Mouse (Mus musculus): ENCODE measurements at regions not wholly inside any gene's neighbourhood (a gene's known extent, or its start where the extent isn't known, plus 50 kb on each side); places are given as distances from the start of the nearest gene placed in this dataset.

DNA sequence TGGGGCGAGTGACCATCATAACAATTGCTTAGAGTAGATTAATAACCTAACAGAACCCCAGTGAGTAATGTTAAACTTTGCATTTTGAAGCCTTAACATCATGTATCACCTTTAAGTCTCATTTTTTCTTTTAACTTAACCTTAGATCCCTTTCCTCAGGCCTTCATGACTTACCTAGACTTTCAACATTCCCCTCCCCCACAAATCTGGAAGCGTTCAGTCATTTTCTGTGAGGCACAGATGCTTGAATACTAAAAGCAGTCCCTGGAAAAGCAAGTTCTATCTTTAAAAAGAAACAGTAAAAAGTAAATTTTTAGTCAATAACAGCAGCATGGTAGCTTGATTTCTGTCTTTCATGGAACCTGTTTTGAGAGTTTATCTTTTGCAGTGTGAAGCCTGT, 171.3 kb upstream of the Fggy start:
- Histone ChIP-seq H3K4me2 (ENCODE audit: insufficient read depth, low read depth, poor library complexity, severe bottlenecking) (no peak overlapping the region), H3K9ac (ENCODE audit: insufficient read depth, low read depth) (no peak overlapping the region), H3K36me3 (replicated peaks in 1 of 2; ENCODE audit: control insufficient read depth in 1 of 2, insufficient read depth in 1 of 2, low read length in 1 of 2) (no peaks in the 10 kb centered on the region), H3K79me2 (replicated peaks; ENCODE audit: control insufficient read depth, extremely low read depth, insufficient read depth, poor library complexity, severe bottlenecking) (no peaks in the 10 kb centered on the region), H3K4me3 (replicated peaks in 1 of 3; ENCODE audit: low read depth in 2 of 3, low read length in 2 of 3, poor library complexity in 1 of 3) (no peak overlapping the region), H3K9me3 (replicated peaks; ENCODE audit: low read length) (no peaks in the 10 kb centered on the region), H3K4me1 (ENCODE audit: control insufficient read depth in 1 of 2, insufficient read depth in 2 of 2) (peaks cover 4 to 22% of the 10 kb centered on the region in 2 experiments; a peak in 3 of 4 replicates), H3K27ac (ENCODE audit: insufficient read depth, low read depth) (no peak overlapping the region), H3K27me3 (replicated peaks) (no peaks in the 10 kb centered on the region)
- no peak for DNase-seq (ENCODE audit: extremely low read depth)
- in situ Hi-C loops (cut with MboI; ENCODE audit: low pct_ligation_motif_present, low pct_unique_long_range_greater_than_20kb, low sequenced_read_pairs) (no loop called here), dilution Hi-C loops (cut with MboI; ENCODE audit: extremely low pct_ligation_motif_present, extremely low pct_unique_long_range_greater_than_20kb, low sequenced_read_pairs) (no loop called here)
- TF ChIP-seq NELFE (IDR thresholded peaks at IDR 0.05; ENCODE audit: low read depth, low read length) (no peak), E2F4 (IDR thresholded peaks at IDR 0.05; ENCODE audit: insufficient replicate concordance, low read depth, low read length) (no peak), BHLHE40 (IDR thresholded peaks at IDR 0.05; ENCODE audit: low read depth, low read length) (no peak), KAT2A (IDR thresholded peaks at IDR 0.05; ENCODE audit: insufficient replicate concordance, low read length) (no peak), ZC3H11A (IDR thresholded peaks at IDR 0.05; ENCODE audit: low read depth, low read length) (no peak), TBP (conservative IDR thresholded peaks at IDR 0.05; ENCODE audit: low read depth, low read length) (no peak), ELF1 (IDR thresholded peaks at IDR 0.05; ENCODE audit: low read depth, low read length) (no peak), GABPA (IDR thresholded peaks at IDR 0.05; ENCODE audit: insufficient replicate concordance, low read depth, low read length) (no peak), RAD21 (IDR thresholded peaks at IDR 0.05; ENCODE audit: low read depth, low read length) (no peak), ETS1 (conservative IDR thresholded peaks at IDR 0.05; ENCODE audit: low read depth, low read length) (no peak)

DNA sequence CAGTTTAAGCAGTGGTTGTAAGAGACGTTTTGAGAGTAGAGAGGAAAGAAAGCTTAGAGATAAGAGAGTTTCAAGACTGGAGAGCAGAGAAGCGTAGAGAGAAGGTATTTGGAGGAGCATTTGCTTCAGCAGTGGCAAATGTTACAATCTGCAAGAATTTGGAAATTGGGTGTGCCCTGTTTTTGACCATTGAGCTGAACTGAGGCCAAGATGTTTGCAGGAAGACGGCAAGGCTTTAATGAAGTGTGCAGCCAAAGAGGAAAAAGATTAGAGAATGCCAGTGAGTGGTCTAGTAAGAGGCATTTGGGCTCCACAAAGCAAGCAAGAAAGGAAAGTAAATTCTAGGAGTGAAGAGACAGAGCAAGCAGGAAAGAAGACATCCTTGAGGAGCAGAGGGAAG, 168.8 kb upstream of the Fggy start:
- Histone ChIP-seq H3K27me3 (replicated peaks) (no peaks in the 10 kb centered on the region), H3K4me2 (ENCODE audit: insufficient read depth, low read depth, poor library complexity, severe bottlenecking) (no peak overlapping the region), H3K9me3 (replicated peaks; ENCODE audit: low read length) (no peaks in the 10 kb centered on the region), H3K79me2 (replicated peaks; ENCODE audit: control insufficient read depth, extremely low read depth, insufficient read depth, poor library complexity, severe bottlenecking) (no peaks in the 10 kb centered on the region), H3K27ac (ENCODE audit: insufficient read depth, low read depth) (no peak overlapping the region), H3K4me1 (ENCODE audit: control insufficient read depth in 1 of 2, insufficient read depth in 2 of 2) (peaks cover 4 to 24% of the 10 kb centered on the region in 2 experiments; a peak in 3 of 4 replicates), H3K36me3 (replicated peaks in 1 of 2; ENCODE audit: control insufficient read depth in 1 of 2, insufficient read depth in 1 of 2, low read length in 1 of 2) (no peaks in the 10 kb centered on the region), H3K9ac (ENCODE audit: insufficient read depth, low read depth) (no peak overlapping the region), H3K4me3 (replicated peaks in 1 of 3; ENCODE audit: low read depth in 2 of 3, low read length in 2 of 3, poor library complexity in 1 of 3) (no peak overlapping the region)
- dilution Hi-C loops (cut with MboI; ENCODE audit: extremely low pct_ligation_motif_present, extremely low pct_unique_long_range_greater_than_20kb, low sequenced_read_pairs): no loop called here
- in situ Hi-C loops (cut with MboI; ENCODE audit: low pct_ligation_motif_present, low pct_unique_long_range_greater_than_20kb, low sequenced_read_pairs): no loop called here
- TF ChIP-seq ELF1 (IDR thresholded peaks at IDR 0.05; ENCODE audit: low read depth, low read length): no peak
- DNase-seq (ENCODE audit: extremely low read depth): no peak

DNA sequence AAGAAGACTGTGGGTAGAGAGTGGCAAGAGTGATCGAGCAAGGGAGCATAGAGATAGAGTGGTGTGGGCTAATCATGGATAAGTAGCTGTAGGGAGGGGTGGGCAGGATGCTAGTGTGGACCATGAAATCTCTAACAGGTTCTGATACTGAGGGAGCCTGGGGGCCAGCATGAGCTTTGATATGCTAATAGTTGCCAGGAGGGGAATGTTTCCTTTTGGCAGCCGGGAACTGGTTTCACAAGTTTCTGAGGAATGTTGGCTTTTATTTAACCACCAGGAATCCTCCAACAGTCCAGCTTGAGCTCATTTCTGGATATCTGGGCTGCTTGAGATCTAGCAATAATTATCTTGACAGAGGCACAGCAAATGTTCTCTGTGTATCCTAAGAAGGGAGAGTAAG, 167.7 kb upstream of the Fggy start:
- Histone ChIP-seq H3K27ac (ENCODE audit: insufficient read depth, low read depth) (no peak overlapping the region), H3K79me2 (replicated peaks; ENCODE audit: control insufficient read depth, extremely low read depth, insufficient read depth, poor library complexity, severe bottlenecking) (no peaks in the 10 kb centered on the region), H3K36me3 (replicated peaks in 1 of 2; ENCODE audit: control insufficient read depth in 1 of 2, insufficient read depth in 1 of 2, low read length in 1 of 2) (no peaks in the 10 kb centered on the region), H3K27me3 (replicated peaks) (no peaks in the 10 kb centered on the region), H3K4me2 (ENCODE audit: insufficient read depth, low read depth, poor library complexity, severe bottlenecking) (no peak overlapping the region), H3K4me1 (ENCODE audit: control insufficient read depth in 1 of 2, insufficient read depth in 2 of 2) (peaks cover 4 to 24% of the 10 kb centered on the region in 2 experiments; a peak in 3 of 4 replicates), H3K9me3 (replicated peaks; ENCODE audit: low read length) (no peaks in the 10 kb centered on the region), H3K4me3 (replicated peaks in 1 of 3; ENCODE audit: low read depth in 2 of 3, low read length in 2 of 3, poor library complexity in 1 of 3) (no peak overlapping the region), H3K9ac (ENCODE audit: insufficient read depth, low read depth) (no peak overlapping the region)
- DNase-seq (ENCODE audit: extremely low read depth): no peak
- TF ChIP-seq CHD2 (IDR thresholded peaks at IDR 0.05; ENCODE audit: low read length) (no peak), SMC3 (IDR thresholded peaks at IDR 0.05; ENCODE audit: low read depth, low read length) (no peak), POLR2AphosphoS2 (IDR thresholded peaks at IDR 0.05; ENCODE audit: low read depth, low read length) (no peak), RCOR1 (conservative IDR thresholded peaks at IDR 0.05; ENCODE audit: low read depth, low read length) (no peak), MAFK (IDR thresholded peaks at IDR 0.05; ENCODE audit: insufficient replicate concordance, low read length) (no peak), MAZ (IDR thresholded peaks at IDR 0.05; ENCODE audit: low read depth, low read length) (no peak), ZNF384 (IDR thresholded peaks at IDR 0.05; ENCODE audit: low read depth, low read length) (no peak), USF2 (conservative IDR thresholded peaks at IDR 0.05; ENCODE audit: low read depth, low read length) (no peak), ELF1 (IDR thresholded peaks at IDR 0.05; ENCODE audit: low read depth, low read length) (no peak), CTCF (conservative IDR thresholded peaks at IDR 0.05 in 1 of 2, IDR thresholded peaks at IDR 0.05 in 1 of 2; ENCODE audit: low read depth in 2 of 2, low read length in 2 of 2) (no peak), EP300 (IDR thresholded peaks at IDR 0.05; ENCODE audit: low read length) (no peak), BHLHE40 (IDR thresholded peaks at IDR 0.05; ENCODE audit: low read depth, low read length) (no peak), MAX (IDR thresholded peaks at IDR 0.05; ENCODE audit: low read length) (no peak), JUND (conservative IDR thresholded peaks at IDR 0.05; ENCODE audit: low read depth, low read length) (no peak), ZMIZ1 (IDR thresholded peaks at IDR 0.05; ENCODE audit: low read depth, low read length) (no peak), ZC3H11A (IDR thresholded peaks at IDR 0.05; ENCODE audit: low read depth, low read length) (no peak), CHD1 (IDR thresholded peaks at IDR 0.05; ENCODE audit: low read depth, low read length) (no peak)
- dilution Hi-C loops (cut with MboI; ENCODE audit: extremely low pct_ligation_motif_present, extremely low pct_unique_long_range_greater_than_20kb, low sequenced_read_pairs) (no loop called here), in situ Hi-C loops (cut with MboI; ENCODE audit: low pct_ligation_motif_present, low pct_unique_long_range_greater_than_20kb, low sequenced_read_pairs) (no loop called here)
